Mouse (Mus musculus): ENCODE data around the gene Clybl. TPM values are rescaled to one million over a fixed set of nuclear protein-coding genes. Genes with fewer than 3 reads are reported as not detected.
A peak's percentile ranks its signal among the peaks of the same experiment; 100 is the strongest.

Clybl gene
- 23.4 TPM in 2 replicates for total RNA-seq (2014; rRNA removed)
- polyA plus RNA-seq (2012; rRNA removed), result 15.3 and 15.4 TPM in 2 replicates

- no peak for TF ChIP-seq CTCF (IDR thresholded peaks at IDR 0.05; ENCODE audit: low read depth, low read length)
- TF ChIP-seq POLR2A (IDR thresholded peaks at IDR 0.05; ENCODE audit: extremely low read depth, insufficient read depth, low read length), result peak; percentile 79
- WGBS, result 6% methylated on average over 45 of the region's 45 CpGs
- Histone ChIP-seq H3K79me2 (ENCODE audit: control insufficient read depth, insufficient read depth, low read length) (peaks cover 7% of the 10 kb centered on the region; the same call in 1 of the 2 replicates), H3K9ac (ENCODE audit: low read depth, low read length) (peak within 1 kb of the TSS; percentile 88), H3K36me3 (ENCODE audit: control insufficient read depth, insufficient read depth, low read length) (no peaks in the 10 kb centered on the region), H3K4me1 (ENCODE audit: control insufficient read depth, insufficient read depth, low read length) (peaks cover 2% of the 10 kb centered on the region; the same call in 1 of the 2 replicates), H3K27ac (replicated peaks; ENCODE audit: insufficient read depth, low read depth, low read length) (peak within 1 kb of the TSS; percentile 78), H3K4me3 (ENCODE audit: insufficient read depth, low read depth, low read length) (peak within 1 kb of the TSS; percentile 92), H3K27me3 (ENCODE audit: control insufficient read depth, insufficient read depth, low read length) (no peaks in the 10 kb centered on the region)
- DNase-seq (ENCODE audit: extremely low read depth, low read depth, low spot score), result peak; percentile 89
Measured at GRCm38 (mm10) chr14:122181078-122181814, at the start of gene Clybl. TSS of gene Clybl (plus strand) at chr14:122181704.

DNA sequence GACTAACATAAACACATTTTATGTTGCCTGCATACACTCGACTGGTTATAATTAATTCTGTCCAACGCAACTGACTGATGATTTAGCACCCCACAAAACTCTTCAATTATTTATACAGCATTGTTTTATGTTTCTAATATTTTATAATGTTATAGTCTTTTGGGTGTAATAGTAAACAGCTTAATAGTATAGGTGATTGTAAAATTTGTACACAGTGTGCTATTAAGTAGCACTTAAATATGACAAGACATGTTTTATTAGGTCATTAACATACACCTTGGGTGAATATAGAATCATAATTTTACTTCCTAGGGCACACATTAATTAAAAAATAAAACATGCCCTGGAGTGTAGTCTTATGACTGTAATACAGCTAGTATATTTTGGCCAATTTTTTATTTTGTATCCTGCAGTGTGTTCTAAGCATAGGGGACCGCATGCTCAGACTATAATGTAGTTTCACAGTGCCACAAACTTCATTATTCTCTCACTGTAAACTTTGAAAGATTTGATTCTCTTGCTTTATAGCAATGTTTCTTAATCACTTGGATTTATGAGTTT, 45.1 kb upstream of the Clybl start:
- Histone ChIP-seq H3K4me3 (ENCODE audit: insufficient read depth, low read depth, low read length) (no peak overlapping the region), H3K9ac (ENCODE audit: low read depth, low read length) (no peak overlapping the region), H3K27me3 (ENCODE audit: control insufficient read depth, insufficient read depth, low read length) (no peaks in the 10 kb centered on the region), H3K36me3 (ENCODE audit: control insufficient read depth, insufficient read depth, low read length) (peaks cover 54% of the 10 kb centered on the region), H3K79me2 (ENCODE audit: control insufficient read depth, insufficient read depth, low read length) (no peaks in the 10 kb centered on the region; the same call in 1 of the 2 replicates), H3K4me1 (ENCODE audit: control insufficient read depth, insufficient read depth, low read length) (no peaks in the 10 kb centered on the region), H3K27ac (replicated peaks; ENCODE audit: insufficient read depth, low read depth, low read length) (no peak overlapping the region)
- no peak for DNase-seq (ENCODE audit: extremely low read depth, low read depth, low spot score)
- WGBS, result 93% methylated on average over 3 of the region's 3 CpGs
- TF ChIP-seq CTCF (IDR thresholded peaks at IDR 0.05; ENCODE audit: low read depth, low read length), result no peak
- TF ChIP-seq POLR2A (IDR thresholded peaks at IDR 0.05; ENCODE audit: extremely low read depth, insufficient read depth, low read length), result no peak

DNA sequence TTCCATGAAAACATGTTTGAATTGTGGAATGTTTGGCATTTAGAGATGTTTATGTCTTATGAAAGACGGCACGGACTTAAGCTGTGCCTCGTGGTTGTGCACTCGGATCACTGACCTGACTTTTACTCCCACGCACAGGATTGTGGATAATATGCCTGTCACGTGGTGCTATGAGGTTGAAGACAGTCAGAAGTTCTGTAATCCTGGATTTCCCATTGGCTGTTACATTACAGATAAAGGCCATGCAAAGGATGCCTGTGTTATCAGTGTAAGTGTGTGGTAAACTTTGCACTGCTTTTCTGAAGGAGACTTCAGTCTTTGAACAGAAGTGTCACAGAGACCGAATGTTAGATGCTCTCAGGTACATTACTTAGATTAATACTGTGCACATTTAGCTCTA, 44.3 kb upstream of the Clybl start:
- H3K4me1 ChIP-seq (ENCODE audit: control insufficient read depth, insufficient read depth, low read length), result no peaks in the 10 kb centered on the region
- no peak overlapping the region for H3K4me3 ChIP-seq (ENCODE audit: insufficient read depth, low read depth, low read length)
- DNase-seq (ENCODE audit: extremely low read depth, low read depth, low spot score), result no peak
- H3K36me3 ChIP-seq (ENCODE audit: control insufficient read depth, insufficient read depth, low read length), result peaks cover 58% of the 10 kb centered on the region
- H3K27ac ChIP-seq (replicated peaks; ENCODE audit: insufficient read depth, low read depth, low read length), result no peak overlapping the region
- no peaks in the 10 kb centered on the region; the same call in 1 of the 2 replicates for H3K79me2 ChIP-seq (ENCODE audit: control insufficient read depth, insufficient read depth, low read length)
- TF ChIP-seq POLR2A (IDR thresholded peaks at IDR 0.05; ENCODE audit: extremely low read depth, insufficient read depth, low read length), result no peak
- TF ChIP-seq CTCF (IDR thresholded peaks at IDR 0.05; ENCODE audit: low read depth, low read length), result no peak
- no peaks in the 10 kb centered on the region for H3K27me3 ChIP-seq (ENCODE audit: control insufficient read depth, insufficient read depth, low read length)
- H3K9ac ChIP-seq (ENCODE audit: low read depth, low read length), result no peak overlapping the region
- 77% methylated on average over 7 of the region's 7 CpGs for WGBS

DNA sequence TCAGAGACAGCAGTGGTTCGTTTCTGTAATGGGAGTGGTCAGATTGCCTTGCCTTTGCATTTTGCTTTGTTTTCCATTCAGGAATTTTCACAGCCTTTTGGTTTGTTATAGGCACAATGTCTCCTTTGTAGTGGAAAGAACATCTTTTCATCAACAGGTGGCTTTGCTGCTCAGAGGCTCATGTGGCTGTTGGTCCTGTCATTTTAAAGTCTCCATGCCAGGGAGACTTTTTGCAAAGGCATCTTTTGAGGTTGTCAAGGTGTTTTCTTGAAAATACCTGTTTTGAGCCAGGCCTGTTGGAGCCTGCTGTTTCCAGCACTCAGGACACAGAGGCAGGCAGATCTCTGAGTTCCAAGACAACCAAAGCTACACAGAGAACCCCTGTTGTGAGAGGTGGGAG, 41.4 kb upstream of the Clybl start:
- no peak for DNase-seq (ENCODE audit: extremely low read depth, low read depth, low spot score)
- no peak overlapping the region for H3K4me3 ChIP-seq (ENCODE audit: insufficient read depth, low read depth, low read length)
- no peaks in the 10 kb centered on the region for H3K4me1 ChIP-seq (ENCODE audit: control insufficient read depth, insufficient read depth, low read length)
- no peak overlapping the region for H3K9ac ChIP-seq (ENCODE audit: low read depth, low read length)
- WGBS, result 70% methylated on average over 1 of the region's 1 CpGs
- H3K79me2 ChIP-seq (ENCODE audit: control insufficient read depth, insufficient read depth, low read length), result no peaks in the 10 kb centered on the region
- H3K27me3 ChIP-seq (ENCODE audit: control insufficient read depth, insufficient read depth, low read length), result no peaks in the 10 kb centered on the region
- H3K36me3 ChIP-seq (ENCODE audit: control insufficient read depth, insufficient read depth, low read length), result peaks cover 67% of the 10 kb centered on the region
- no peak overlapping the region for H3K27ac ChIP-seq (replicated peaks; ENCODE audit: insufficient read depth, low read depth, low read length)
- TF ChIP-seq CTCF (IDR thresholded peaks at IDR 0.05; ENCODE audit: low read depth, low read length), result no peak
- no peak for TF ChIP-seq POLR2A (IDR thresholded peaks at IDR 0.05; ENCODE audit: extremely low read depth, insufficient read depth, low read length)

DNA sequence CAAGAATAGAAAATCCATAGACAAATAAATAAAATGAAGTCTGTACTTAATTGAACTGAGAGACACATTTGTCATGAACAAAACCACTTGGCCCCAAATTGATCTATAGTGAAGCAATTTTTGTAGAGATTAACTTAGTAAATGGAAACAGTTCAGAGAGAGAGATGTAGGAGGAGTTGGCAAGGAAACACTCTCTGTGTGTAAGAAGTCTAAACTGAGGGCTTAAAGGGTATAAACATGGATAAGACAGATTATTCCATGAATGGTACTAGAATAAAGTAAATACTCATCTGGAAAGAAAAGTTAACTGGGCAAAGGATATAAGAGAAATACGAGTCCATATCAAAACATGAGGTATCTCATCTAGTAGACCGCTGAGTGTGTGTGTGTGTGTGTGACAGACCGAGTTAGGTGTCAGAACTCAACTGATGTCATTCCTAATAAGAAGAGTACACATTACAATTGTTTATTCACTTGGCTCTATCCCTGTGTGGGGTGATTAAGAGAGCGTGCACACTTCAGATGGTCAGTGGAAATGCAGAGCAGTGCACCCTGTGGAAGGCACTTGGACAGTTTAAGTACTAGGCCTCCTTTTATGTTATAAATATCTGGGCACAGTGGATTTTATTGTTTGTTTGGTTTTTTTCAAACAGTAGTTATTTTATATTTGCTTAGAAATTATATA, 37.8 kb upstream of the Clybl start:
- no peak overlapping the region for H3K27ac ChIP-seq (replicated peaks; ENCODE audit: insufficient read depth, low read depth, low read length)
- no peaks in the 10 kb centered on the region for H3K4me1 ChIP-seq (ENCODE audit: control insufficient read depth, insufficient read depth, low read length)
- no peaks in the 10 kb centered on the region; the same call in 1 of the 2 replicates for H3K79me2 ChIP-seq (ENCODE audit: control insufficient read depth, insufficient read depth, low read length)
- no peak for DNase-seq (ENCODE audit: extremely low read depth, low read depth, low spot score)
- TF ChIP-seq POLR2A (IDR thresholded peaks at IDR 0.05; ENCODE audit: extremely low read depth, insufficient read depth, low read length) (no peak), CTCF (IDR thresholded peaks at IDR 0.05; ENCODE audit: low read depth, low read length) (no peak)
- peaks cover 79% of the 10 kb centered on the region for H3K36me3 ChIP-seq (ENCODE audit: control insufficient read depth, insufficient read depth, low read length)
- WGBS, result 50% methylated on average over 4 of the region's 4 CpGs
- no peak overlapping the region for H3K4me3 ChIP-seq (ENCODE audit: insufficient read depth, low read depth, low read length)
- no peak overlapping the region for H3K9ac ChIP-seq (ENCODE audit: low read depth, low read length)
- no peaks in the 10 kb centered on the region for H3K27me3 ChIP-seq (ENCODE audit: control insufficient read depth, insufficient read depth, low read length)
